In the genomic region with DNA sequence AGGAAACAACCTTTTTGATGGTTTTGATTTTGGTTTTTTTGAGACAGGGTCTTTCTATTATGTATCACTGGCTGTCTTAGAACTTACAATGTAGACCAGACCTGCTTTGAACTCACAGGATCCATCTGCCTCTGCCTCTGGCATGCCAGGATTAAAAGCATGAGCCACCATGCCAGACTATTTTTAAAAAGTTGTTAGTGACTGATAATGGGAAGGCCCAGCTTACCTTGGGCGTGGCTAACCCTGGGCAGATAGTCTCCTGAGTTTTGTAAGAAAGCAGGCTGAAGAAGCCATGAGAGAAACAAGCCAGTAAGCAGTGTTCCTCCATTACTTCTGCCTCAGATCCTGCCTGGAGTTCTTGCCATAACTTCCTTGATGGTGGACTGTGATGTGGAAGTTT, we compare ENCODE assay signal across 27 mouse cellular contexts. TPM values are rescaled to one million over a fixed set of nuclear protein-coding genes. Genes with fewer than 3 reads are reported as not detected.
DNase-seq lines count a peak whose midpoint lies in the region; ATAC-seq and TF ChIP-seq lines count a peak whose summit lies in the region.
"Had no signal": no experiment of that assay in that cellular context is flagged by ENCODE, and none has a peak within 500 bp of the region (broad histone marks: within the 10 kb centered on the region; RNA-seq: fewer than 3 reads in every experiment).

No protein-coding gene starts in this region.

- H3K9me3 ChIP-seq in liver, embryonic 11.5 days (ENCODE audit: control insufficient read depth, low read length), result no peaks in the 10 kb centered on the region
- H3K9me3 ChIP-seq in liver, embryonic 14.5 days (ENCODE audit: control insufficient read depth, low read length), result no peaks in the 10 kb centered on the region
- no peaks in the 10 kb centered on the region for H3K9me3 ChIP-seq in hindbrain, embryonic 16.5 days (ENCODE audit: control insufficient read depth, low read length)
- H3K9me3 ChIP-seq: embryonic facial prominence, embryonic 12.5 days; embryonic facial prominence, embryonic 15.5 days; forebrain, embryonic 13.5 days; heart, embryonic 10.5 days; heart, embryonic 13.5 days had no signal

- DNase-seq in liver, result peak; percentile 28
- no peak for DNase-seq in liver, embryonic 11.5 days (ENCODE audit: low spot score)
- peak; percentile 31 for DNase-seq in c-Kit-positive CD71-positive TER-119-positive erythroid progenitor cells, embryonic 14.5 days (ENCODE audit: low spot score)
- peak; percentile 6 to 20 (median 12) for DNase-seq in liver, embryonic 14.5 days (ENCODE audit: low read depth in 3 of 3, low spot score in 3 of 3)
- DNase-seq in urinary bladder, postnatal 14 days (ENCODE audit: low spot score), result no peak
- no peak for DNase-seq in spleen, postnatal 14 days (ENCODE audit: low spot score in 2 of 2)
- DNase-seq: adrenal gland, postnatal 10 days; cerebellum, adult 11 months; cerebellum, adult 2 months; cerebellum, adult 9-11 months; cerebellum, postnatal 25 days; gastrocnemius, postnatal 10 days; gastrocnemius, postnatal 36 days; heart, adult 2 months; heart, postnatal 14 days; heart, postnatal 4 days had no signal

- TF ChIP-seq EP300 in liver, embryonic 14.5 days (IDR thresholded peaks at IDR 0.05; ENCODE audit: low read depth), result no peak

- WGBS in liver, embryonic 11.5 days, result 53% methylated on average over 1 of the region's 1 CpGs
- WGBS in liver, embryonic 14.5 days (ENCODE audit: insufficient replicate concordance), result 31% methylated on average over 1 of the region's 1 CpGs
- 86% methylated on average over 1 of the region's 1 CpGs for WGBS in hindbrain, embryonic 16.5 days

- TF ChIP-seq CTCF in liver, embryonic 14.5 days (IDR thresholded peaks at IDR 0.05; ENCODE audit: low read depth), result no peak

- H3K4me1 ChIP-seq in liver, embryonic 11.5 days (replicated peaks; ENCODE audit: control insufficient read depth, insufficient read depth, low read length), result no peaks in the 10 kb centered on the region
- H3K4me1 ChIP-seq in liver, embryonic 14.5 days (replicated peaks; ENCODE audit: control insufficient read depth in 2 of 2, insufficient read depth in 2 of 2, low read length in 1 of 2), result peaks cover 0 to 3% of the 10 kb centered on the region in 2 experiments; a peak in 1 of 4 replicates
- no peaks in the 10 kb centered on the region for H3K4me1 ChIP-seq in hindbrain, embryonic 16.5 days (ENCODE audit: control insufficient read depth, insufficient read depth, low read depth, low read length)
- H3K4me1 ChIP-seq: embryonic facial prominence, embryonic 12.5 days; embryonic facial prominence, embryonic 15.5 days; forebrain, embryonic 13.5 days; heart, embryonic 10.5 days; heart, embryonic 13.5 days had no signal

- H3K4me2 ChIP-seq in liver, embryonic 11.5 days, result no peak overlapping the region
- H3K4me2 ChIP-seq in liver, embryonic 14.5 days (ENCODE audit: low read depth), result no peak overlapping the region
- H3K4me2 ChIP-seq in hindbrain, embryonic 16.5 days (ENCODE audit: low read length), result no peak overlapping the region
- H3K4me2 ChIP-seq: embryonic facial prominence, embryonic 12.5 days; embryonic facial prominence, embryonic 15.5 days; forebrain, embryonic 13.5 days; heart, embryonic 13.5 days; hindbrain, embryonic 14.5 days had no signal

- ATAC-seq in liver, embryonic 11.5 days (replicated peaks; ENCODE audit: low FRiP score), result no peak
- peak; percentile 33; the same call in 1 of the 2 replicates for ATAC-seq in liver, embryonic 14.5 days (ENCODE audit: insufficient read depth)
- no peak for ATAC-seq in hindbrain, embryonic 16.5 days
- ATAC-seq: forebrain, embryonic 13.5 days; forebrain, embryonic 16.5 days; Patski had no signal

- H3K27ac ChIP-seq in liver, embryonic 11.5 days (ENCODE audit: low read depth, low read length), result no peak overlapping the region
- no peak overlapping the region for H3K27ac ChIP-seq in liver, embryonic 14.5 days
- H3K27ac ChIP-seq in hindbrain, embryonic 16.5 days (ENCODE audit: low read depth, low read length), result no peak overlapping the region
- H3K27ac ChIP-seq: embryonic facial prominence, embryonic 12.5 days; embryonic facial prominence, embryonic 15.5 days; forebrain, embryonic 13.5 days; heart, adult 2 months; heart, embryonic 10.5 days; heart, embryonic 13.5 days; hindbrain, embryonic 14.5 days had no signal

- no peak overlapping the region for H3K9ac ChIP-seq in liver, embryonic 11.5 days (ENCODE audit: low read depth, low read length)
- H3K9ac ChIP-seq in liver, embryonic 14.5 days (replicated peaks), result no peak overlapping the region
- H3K9ac ChIP-seq in hindbrain, embryonic 16.5 days (ENCODE audit: low read depth, low read length), result no peak overlapping the region
- H3K9ac ChIP-seq: embryonic facial prominence, embryonic 12.5 days; embryonic facial prominence, embryonic 15.5 days; forebrain, embryonic 13.5 days; heart, embryonic 13.5 days; hindbrain, embryonic 14.5 days had no signal

- H3K36me3 ChIP-seq in liver, embryonic 11.5 days (ENCODE audit: control insufficient read depth, insufficient read depth, low read length), result no peaks in the 10 kb centered on the region
- no peaks in the 10 kb centered on the region for H3K36me3 ChIP-seq in liver, embryonic 14.5 days (replicated peaks; ENCODE audit: control insufficient read depth, insufficient read depth, low read depth)
- peaks cover 14% of the 10 kb centered on the region for H3K36me3 ChIP-seq in hindbrain, embryonic 16.5 days (ENCODE audit: control insufficient read depth, insufficient read depth, low read length)

- H3K4me3 ChIP-seq in liver, embryonic 11.5 days (ENCODE audit: low read depth, low read length), result no peak overlapping the region
- H3K4me3 ChIP-seq in liver, embryonic 14.5 days (ENCODE audit: insufficient read depth in 1 of 2, low read depth in 2 of 2, low read length in 2 of 2), result no peak overlapping the region
- no peak overlapping the region for H3K4me3 ChIP-seq in hindbrain, embryonic 16.5 days (ENCODE audit: low read length)
- H3K4me3 ChIP-seq: embryonic facial prominence, embryonic 12.5 days; embryonic facial prominence, embryonic 15.5 days; forebrain, embryonic 13.5 days; heart, adult 2 months; heart, embryonic 10.5 days; heart, embryonic 13.5 days had no signal

- H3K27me3 ChIP-seq in liver, embryonic 11.5 days (replicated peaks; ENCODE audit: control insufficient read depth, insufficient read depth, low read length), result no peaks in the 10 kb centered on the region
- no peaks in the 10 kb centered on the region for H3K27me3 ChIP-seq in liver, embryonic 14.5 days (ENCODE audit: control insufficient read depth, insufficient read depth, low read length)
- H3K27me3 ChIP-seq in hindbrain, embryonic 16.5 days (replicated peaks; ENCODE audit: control insufficient read depth, insufficient read depth, low read length), result no peaks in the 10 kb centered on the region
- H3K27me3 ChIP-seq: embryonic facial prominence, embryonic 12.5 days; embryonic facial prominence, embryonic 15.5 days; forebrain, embryonic 13.5 days; heart, embryonic 13.5 days; Patski had no signal

RNA-seq across cellular contexts. Expression of gene Nr2e3, which starts 57.1 kb away (rescaled TPM):
- 0.29 TPM in 1 of 2 replicates, not detected in the other for polyA plus RNA-seq in liver, embryonic 11.5 days (2014; fragmentation: Nextera tagmentation; extraction: Ambion mirVana)
- polyA plus RNA-seq in liver, embryonic 14.5 days (2012; rRNA removed), result not detected in 2 replicates
- polyA plus RNA-seq in liver, embryonic 14.5 days (2014; fragmentation: Nextera tagmentation; extraction: Ambion mirVana), result not detected in 2 replicates
- polyA plus RNA-seq in hindbrain, embryonic 16.5 days (2015; fragmentation: Nextera tagmentation; extraction: Ambion mirVana), result not detected in 2 replicates
- polyA plus RNA-seq: cerebellum, adult 2 months; forebrain, embryonic 13.5 days; forebrain, embryonic 16.5 days; heart, adult 2 months; heart, embryonic 13.5 days; heart, embryonic 16.5 days; hindbrain, embryonic 11.5 days; hindbrain, embryonic 14.5 days; Patski had no signal

Comparison
In these comparisons a context has a peak if more than half of its experiments do, and no peak if none do; other contexts are left out.
1. DNase-seq: peak in liver (single experiment), c-Kit-positive CD71-positive TER-119-positive erythroid progenitor cells, embryonic 14.5 days (single experiment) and liver, embryonic 14.5 days (3 of 3); none in liver, embryonic 11.5 days (single experiment), urinary bladder, postnatal 14 days (single experiment) and spleen, postnatal 14 days (0 of 2).